Mouse (Mus musculus) small intestine, adult 10 weeks (tissue): ENCODE measurements around the gene Clcn6. TPM values are rescaled to one million over a fixed set of nuclear protein-coding genes. Genes with fewer than 3 reads are reported as not detected.

ENCODE experiments used
- polyA plus RNA-seq: library from polyadenylated mRNA; stranded (reverse); fragments of 350-450 nt; fragmentation: Illumina TruSeq; extraction: RNeasy Lipid Tissue Mini Kit (QIAGEN cat#74804); gene quantifications from one replicate; pipeline ENCODE4 v1.2.3, GENCODE M21; 2014; ENCODE audit warnings: low replicate concordance

Clcn6 gene
- polyA plus RNA-seq, result 0.63 TPM

DNA sequence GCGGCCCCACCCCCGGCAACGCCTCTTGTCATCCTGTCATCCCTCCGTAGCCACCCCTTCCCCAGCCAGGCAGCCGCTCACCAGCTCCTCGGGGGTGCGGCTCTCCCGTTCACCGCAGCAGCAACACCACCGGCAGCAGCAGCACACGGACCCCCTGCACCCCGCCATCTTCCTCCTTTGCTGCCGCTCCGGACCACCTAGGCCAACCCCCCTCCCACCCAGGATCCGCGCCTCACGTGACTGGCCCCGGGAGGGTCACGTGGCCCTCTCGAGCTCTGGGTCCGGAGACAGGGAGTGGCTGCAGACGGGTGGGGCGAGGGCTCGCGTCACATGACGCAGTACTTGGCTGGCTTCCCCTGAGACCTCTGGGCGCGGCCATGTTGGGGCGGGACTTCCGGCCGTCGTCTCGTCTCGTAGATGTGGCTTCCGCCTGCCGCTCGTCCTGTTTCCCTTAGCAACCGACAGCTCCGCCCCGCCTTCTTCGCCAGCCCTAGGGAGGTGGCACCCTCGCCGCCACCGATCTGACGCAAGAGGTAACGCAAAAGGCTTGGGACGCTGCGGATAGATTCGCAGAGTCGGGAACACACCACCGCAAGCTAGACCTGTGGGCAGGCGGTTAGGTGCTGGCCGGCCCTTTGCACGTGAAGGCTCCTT lies at the start of gene Clcn6, which contains the start of gene Mthfr:
Gene Clcn6, minus strand, starts transcription at position 222 of the 654 bp plus-strand sequence.
Gene Mthfr, plus strand, starts transcription at position 478 of the 654 bp plus-strand sequence.

DNA sequence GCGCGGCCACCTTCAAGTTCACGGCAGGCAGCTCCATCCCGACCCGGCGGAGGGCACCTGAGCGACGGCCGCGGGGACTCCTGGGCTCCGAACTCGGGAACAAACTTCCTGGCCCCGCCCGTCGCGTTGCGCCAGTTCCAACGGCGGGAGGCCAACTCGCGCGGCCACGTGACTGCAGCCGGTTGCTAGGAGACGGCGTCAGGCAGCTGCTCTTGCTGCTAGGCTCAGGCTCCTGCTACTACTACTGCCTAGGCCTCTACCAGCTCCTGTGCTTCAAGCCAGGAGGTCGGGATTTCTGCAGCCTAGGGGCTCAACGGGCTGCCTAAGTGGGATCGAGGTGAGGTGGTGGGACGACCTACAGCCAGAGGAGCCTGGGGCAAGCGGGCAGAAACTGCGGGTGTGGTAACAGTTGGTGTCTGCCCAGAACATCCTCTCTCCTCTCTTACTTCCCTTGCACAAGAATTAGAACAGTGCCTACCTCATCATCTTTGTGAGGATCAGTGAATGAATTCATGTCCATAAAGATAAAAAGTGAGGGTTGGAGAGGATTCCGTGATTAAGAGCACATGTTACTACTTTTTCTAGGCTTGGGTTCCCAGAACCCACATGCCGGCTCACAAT lies 49.4 kb upstream of the Clcn6 start, which contains the start of gene Agtrap:
Gene Agtrap, minus strand, starts transcription at position 125 of the 621 bp plus-strand sequence.

DNA sequence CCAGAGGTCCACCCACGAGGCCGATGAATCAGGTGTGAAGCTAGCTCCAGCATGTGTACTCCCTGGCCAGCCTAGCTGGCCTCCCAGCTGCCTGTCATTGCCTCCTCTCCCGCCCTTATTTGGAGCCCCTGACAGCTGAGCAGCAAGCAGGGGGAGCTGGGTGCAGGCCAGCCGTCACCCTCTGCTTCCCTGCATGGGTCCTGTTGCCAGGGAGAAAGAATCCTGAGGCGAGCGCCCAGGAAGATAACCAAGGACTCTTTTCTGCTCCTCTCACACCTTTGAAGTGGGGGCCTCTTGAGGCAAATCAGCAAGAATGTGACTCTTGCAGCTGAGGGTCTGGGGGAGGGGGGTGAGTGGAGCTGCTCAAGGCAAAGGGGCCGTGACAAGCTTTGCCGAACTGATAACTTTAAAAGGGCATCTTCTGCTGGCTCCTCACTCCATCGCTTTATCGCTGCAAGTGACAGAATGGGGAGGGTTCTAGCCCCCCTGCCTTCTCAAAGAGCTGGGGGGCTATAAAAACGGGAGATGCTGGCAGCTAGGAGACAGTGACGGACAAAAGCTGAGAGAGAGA lies 38.3 kb downstream of the Clcn6 start, which contains the start of gene Nppa:
Gene Nppa, plus strand, starts transcription at position 521 of the 571 bp plus-strand sequence.

DNA sequence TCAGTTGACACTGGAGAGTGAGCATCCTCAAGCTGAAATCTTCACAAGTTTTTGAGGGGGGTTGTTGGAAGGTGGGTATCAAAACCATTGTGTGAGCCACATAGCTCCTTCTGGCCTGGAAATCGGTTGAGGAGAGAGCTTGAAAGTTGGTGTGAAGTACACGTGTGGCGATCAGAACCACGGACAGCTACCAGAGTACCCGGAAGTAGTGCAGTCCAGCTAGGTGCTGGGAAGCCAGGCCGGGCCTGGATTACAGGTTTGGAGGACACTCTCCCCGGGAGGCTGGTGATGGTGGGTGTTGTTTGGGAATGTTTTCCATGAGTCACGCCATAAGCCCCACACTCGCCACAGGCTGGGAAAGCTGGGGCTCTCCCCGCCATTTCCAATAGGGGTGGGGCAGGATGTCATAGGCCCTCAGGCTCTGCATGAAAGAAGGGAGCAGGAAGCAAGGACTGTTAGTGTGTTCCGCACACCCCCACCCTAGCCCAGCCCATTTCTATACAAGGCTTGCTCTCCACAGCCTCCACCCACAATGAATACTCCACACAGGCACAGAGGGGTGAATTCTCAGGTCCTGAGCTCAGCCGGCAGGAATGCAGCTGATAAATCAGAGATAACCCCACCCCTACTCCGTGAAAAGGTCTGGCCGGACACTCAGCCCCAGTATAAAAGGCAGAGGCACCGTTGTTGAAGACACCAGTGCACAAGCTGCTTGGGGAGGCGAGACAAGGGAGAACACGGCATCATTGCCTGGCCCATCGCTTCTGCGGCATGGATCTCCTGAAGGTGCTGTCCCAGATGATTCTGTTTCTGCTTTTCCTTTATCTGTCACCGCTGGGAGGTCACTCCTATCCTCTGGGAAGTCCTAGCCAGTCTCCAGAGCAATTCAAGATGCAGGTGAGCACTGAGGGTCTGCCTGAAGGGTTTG lies 53.2 kb downstream of the Clcn6 start, which contains the start of gene Nppb:
Gene Nppb, plus strand, starts transcription at position 584 of the 928 bp plus-strand sequence.

Other genes starting within 250 kb of the Clcn6 start
- 106 TPM for gene Zfp984, start 229.0 kb downstream of the Clcn6 start, polyA plus RNA-seq
- gene Zfp933, start 190.5 kb downstream of the Clcn6 start, polyA plus RNA-seq, result 18.8 TPM
- gene Miip, start 170.0 kb downstream of the Clcn6 start, polyA plus RNA-seq, result not detected
- gene Fv1, start 169.8 kb downstream of the Clcn6 start, polyA plus RNA-seq, result 5.2 TPM
- gene Mfn2, start 134.1 kb downstream of the Clcn6 start, polyA plus RNA-seq, result 18.8 TPM
- gene Plod1, start 102.1 kb downstream of the Clcn6 start, polyA plus RNA-seq, result 0.52 TPM
- gene 2510039O18Rik, start 97.9 kb downstream of the Clcn6 start, polyA plus RNA-seq, result 11.4 TPM
- gene Nppb, start 53.0 kb downstream of the Clcn6 start, polyA plus RNA-seq, result not detected
- gene Nppa, start 38.1 kb downstream of the Clcn6 start, polyA plus RNA-seq, result not detected
- gene Mthfr, start 256 bp upstream of the Clcn6 start, polyA plus RNA-seq, result 0.78 TPM
- gene Agtrap, start 49.2 kb upstream of the Clcn6 start, polyA plus RNA-seq, result 3.7 TPM
- gene Mad2l2, start 91.6 kb upstream of the Clcn6 start, polyA plus RNA-seq, result 1.0 TPM
- gene Draxin, start 91.9 kb upstream of the Clcn6 start, polyA plus RNA-seq, result not detected
- 0.41 TPM for gene Fbxo6, start 113.3 kb upstream of the Clcn6 start, polyA plus RNA-seq
- gene Fbxo44, start 121.7 kb upstream of the Clcn6 start, polyA plus RNA-seq, result 0.82 TPM
- gene Fbxo2, start 121.8 kb upstream of the Clcn6 start, polyA plus RNA-seq, result not detected
- gene Disp3, start 249.1 kb upstream of the Clcn6 start, polyA plus RNA-seq, result not detected